Mouse (Mus musculus) stomach, embryonic 16.5 days (tissue): ENCODE results near the gene Sspn. TPM values are rescaled to one million over a fixed set of nuclear protein-coding genes. Genes with fewer than 3 reads are reported as not detected.

Experiments
- ATAC-seq: fragments of 200-750 bp; cut with Nextera tagmentation; 2 replicates; pipeline ENCODE4 v1.8.0; 2017; ENCODE audit warnings: moderate number of reproducible peaks, moderate TSS enrichment; ENCODE audit not compliant: insufficient read depth, low FRiP score
- H3K27ac ChIP-seq: fragments of 300-500 bp; sonication (generic); 2 replicates; pipeline ENCODE4 v1.5.1; 2014; ENCODE audit warnings: low read length
- H3K27me3 ChIP-seq: fragments of 300-500 bp; sonication (generic); 2 replicates; pipeline ENCODE4 v1.6.1; 2014; ENCODE audit warnings: low read length, control low read depth, mixed read lengths; ENCODE audit not compliant: control insufficient read depth, insufficient read depth
- H3K36me3 ChIP-seq: fragments of 300-500 bp; sonication (generic); 2 replicates; pipeline ENCODE4 v1.6.1; 2014; ENCODE audit warnings: low read length; ENCODE audit not compliant: control insufficient read depth, insufficient read depth
- H3K4me1 ChIP-seq: fragments of 300-500 bp; sonication (generic); 2 replicates; pipeline ENCODE4 v1.6.1; 2014; ENCODE audit warnings: low read length, control low read depth, mixed read lengths; ENCODE audit not compliant: control insufficient read depth, insufficient read depth
- H3K4me2 ChIP-seq: fragments of 300-500 bp; sonication (generic); 2 replicates; pipeline ENCODE4 v1.6.1; 2014; ENCODE audit warnings: low read depth, low read length, mixed read lengths
- H3K4me3 ChIP-seq: fragments of 300-500 bp; sonication (generic); replicated peaks from 2 replicates; pipeline ENCODE4 v1.5.1; 2014; ENCODE audit warnings: mild to moderate bottlenecking, low read length
- H3K9ac ChIP-seq: fragments of 300-500 bp; sonication (generic); 2 replicates; pipeline ENCODE4 v1.6.1; 2014; ENCODE audit warnings: low read length
- H3K9me3 ChIP-seq: fragments of 300-500 bp; sonication (generic); replicated peaks from 2 replicates; pipeline ENCODE4 v1.6.1; 2016; ENCODE audit warnings: low read length, control low read depth; ENCODE audit not compliant: control insufficient read depth
- WGBS: fragments of 180-500 bp; shearing (Covaris S2); extraction: QIAGEN DNeasy Blood & Tissue Kit; methylation state at CpG from one replicate; pipeline ENCODE4 v1.1.7; 2014; 5-methylcytosine and 5-hydroxymethylcytosine counted together
- polyA plus RNA-seq: library from polyadenylated mRNA; unstranded; fragments of >200 nt; fragmentation: Nextera tagmentation; extraction: Ambion mirVana; gene quantifications from 2 replicates; pipeline ENCODE4 v1.2.1, GENCODE M21; 2015

Gene Sspn
- polyA plus RNA-seq, 1 experiment from 2014 or later: 17.5 TPM

- Histone ChIP-seq H3K27ac (no peak overlapping the region), H3K9me3 (no peaks in the 10 kb centered on the region), H3K4me3 (no peak overlapping the region), H3K36me3 (no peaks in the 10 kb centered on the region), H3K27me3 (no peaks in the 10 kb centered on the region), H3K4me2 (no peak overlapping the region), H3K4me1 (no peaks in the 10 kb centered on the region), H3K9ac (no peak overlapping the region)
- WGBS: 61% methylated on average over 8 of the region's 8 CpGs
- no peak for ATAC-seq
Measured at GRCm38 (mm10) chr6:145894669-145895342, 36.6 kb upstream of the Sspn start.

- Histone ChIP-seq H3K27me3 (no peaks in the 10 kb centered on the region; the same call in 1 of the 2 replicates), H3K36me3 (no peaks in the 10 kb centered on the region), H3K4me1 (no peaks in the 10 kb centered on the region), H3K9me3 (no peaks in the 10 kb centered on the region), H3K9ac (no peak overlapping the region), H3K4me3 (no peak overlapping the region), H3K27ac (no peak overlapping the region), H3K4me2 (no peak overlapping the region)
- 90% methylated on average over 5 of the region's 5 CpGs for WGBS
- no peak for ATAC-seq
Measured at GRCm38 (mm10) chr6:145904169-145904568, 27.3 kb upstream of the Sspn start.

- Histone ChIP-seq H3K27me3 (no peaks in the 10 kb centered on the region; the same call in 1 of the 2 replicates), H3K9me3 (no peaks in the 10 kb centered on the region), H3K36me3 (no peaks in the 10 kb centered on the region), H3K4me2 (no peak overlapping the region), H3K4me3 (no peak overlapping the region), H3K4me1 (no peaks in the 10 kb centered on the region), H3K27ac (no peak overlapping the region), H3K9ac (no peak overlapping the region)
- WGBS: 74% methylated on average over 5 of the region's 5 CpGs
- no peak for ATAC-seq
Measured at GRCm38 (mm10) chr6:145904616-145905015, 26.8 kb upstream of the Sspn start.

- H3K36me3 ChIP-seq: no peaks in the 10 kb centered on the region
- H3K4me3 ChIP-seq: no peak overlapping the region
- 63% methylated on average over 7 of the region's 7 CpGs for WGBS
- H3K27ac ChIP-seq: no peak overlapping the region
- H3K4me1 ChIP-seq: no peaks in the 10 kb centered on the region
- H3K9me3 ChIP-seq: no peaks in the 10 kb centered on the region
- no peak overlapping the region for H3K4me2 ChIP-seq
- no peak overlapping the region for H3K9ac ChIP-seq
- no peak for ATAC-seq
- no peaks in the 10 kb centered on the region; the same call in 1 of the 2 replicates for H3K27me3 ChIP-seq
Measured at GRCm38 (mm10) chr6:145906096-145906890, 25.1 kb upstream of the Sspn start.

GRCm38 (mm10) chr6:145909943-145910342, 21.5 kb upstream of the Sspn start:
- no peaks in the 10 kb centered on the region for H3K4me1 ChIP-seq
- no peaks in the 10 kb centered on the region for H3K36me3 ChIP-seq
- ATAC-seq: no peak
- H3K9me3 ChIP-seq: no peaks in the 10 kb centered on the region
- H3K9ac ChIP-seq: no peak overlapping the region
- H3K27me3 ChIP-seq: no peaks in the 10 kb centered on the region; the same call in 1 of the 2 replicates
- no peak overlapping the region for H3K4me2 ChIP-seq
- 72% methylated on average over 4 of the region's 4 CpGs for WGBS
- no peak overlapping the region for H3K27ac ChIP-seq
- H3K4me3 ChIP-seq: no peak overlapping the region

- Histone ChIP-seq H3K4me3 (no peak overlapping the region), H3K4me2 (no peak overlapping the region), H3K9ac (no peak overlapping the region), H3K27me3 (no peaks in the 10 kb centered on the region; the same call in 1 of the 2 replicates), H3K27ac (no peak overlapping the region), H3K36me3 (no peaks in the 10 kb centered on the region), H3K4me1 (no peaks in the 10 kb centered on the region), H3K9me3 (no peaks in the 10 kb centered on the region)
- 75% methylated on average over 3 of the region's 3 CpGs for WGBS
- ATAC-seq: no peak
Measured at GRCm38 (mm10) chr6:145910469-145911426, 20.7 kb upstream of the Sspn start.

- no peaks in the 10 kb centered on the region for H3K36me3 ChIP-seq
- no peak for ATAC-seq
- no peak overlapping the region for H3K4me2 ChIP-seq
- H3K9me3 ChIP-seq: no peaks in the 10 kb centered on the region
- no peak overlapping the region for H3K9ac ChIP-seq
- H3K27me3 ChIP-seq: no peaks in the 10 kb centered on the region; the same call in 1 of the 2 replicates
- no peak overlapping the region for H3K4me3 ChIP-seq
- H3K4me1 ChIP-seq: no peaks in the 10 kb centered on the region
- H3K27ac ChIP-seq: no peak overlapping the region
Measured at GRCm38 (mm10) chr6:145912232-145912631, 19.2 kb upstream of the Sspn start.

GRCm38 (mm10) chr6:145915435-145915834, 16.0 kb upstream of the Sspn start:
- Histone ChIP-seq H3K27me3 (no peaks in the 10 kb centered on the region), H3K9me3 (no peaks in the 10 kb centered on the region), H3K9ac (no peak overlapping the region), H3K27ac (no peak overlapping the region), H3K36me3 (no peaks in the 10 kb centered on the region), H3K4me2 (no peak overlapping the region), H3K4me3 (no peak overlapping the region), H3K4me1 (no peaks in the 10 kb centered on the region)
- 93% methylated on average over 2 of the region's 2 CpGs for WGBS
- no peak for ATAC-seq
